Mouse (Mus musculus): ENCODE results near the gene Tex33.
A peak's percentile ranks its signal among the peaks of the same experiment; 100 is the strongest.

Gene Tex33

GRCm38 (mm10) chr15:78395478-78395962 is at the start of gene Tex33:
TSS of gene Tex33 (minus strand) at chr15:78395912.
- DNase-seq (ENCODE audit: low spot score): no peak

GRCm38 (mm10) chr15:78443857-78444256 is 48.1 kb upstream of the Tex33 start:
- no peak for DNase-seq (ENCODE audit: low spot score)

- DNase-seq (ENCODE audit: low spot score): no peak
These were observed 46.5 kb upstream of the Tex33 start for GRCm38 (mm10) chr15:78442231-78442630.

GRCm38 (mm10) chr15:78438973-78439372 is 43.3 kb upstream of the Tex33 start:
- DNase-seq (ENCODE audit: low spot score): no peak

GRCm38 (mm10) chr15:78438505-78438904 is 42.8 kb upstream of the Tex33 start:
- no peak for DNase-seq (ENCODE audit: low spot score)

- peak; percentile 74 for DNase-seq (ENCODE audit: low spot score)
These were observed 42.3 kb upstream of the Tex33 start for GRCm38 (mm10) chr15:78438018-78438394.

- peak; percentile 85 for DNase-seq (ENCODE audit: low spot score)
These were observed 41.7 kb upstream of the Tex33 start for GRCm38 (mm10) chr15:78437237-78438017.

GRCm38 (mm10) chr15:78436380-78437192 is 40.9 kb upstream of the Tex33 start:
- DNase-seq (ENCODE audit: low spot score): peak; percentile 90

- no peak for DNase-seq (ENCODE audit: low spot score)
These were observed 40.0 kb upstream of the Tex33 start for GRCm38 (mm10) chr15:78435681-78436080.

- DNase-seq (ENCODE audit: low spot score): no peak
These were observed 39.3 kb upstream of the Tex33 start for GRCm38 (mm10) chr15:78434896-78435520.

- no peak for DNase-seq (ENCODE audit: low spot score)
These were observed 35.9 kb upstream of the Tex33 start for GRCm38 (mm10) chr15:78431541-78432121.

GRCm38 (mm10) chr15:78430874-78431273 is 35.2 kb upstream of the Tex33 start:
- no peak for DNase-seq (ENCODE audit: low spot score)

- no peak for DNase-seq (ENCODE audit: low spot score)
These were observed 34.3 kb upstream of the Tex33 start for GRCm38 (mm10) chr15:78429871-78430622.

- DNase-seq (ENCODE audit: low spot score): no peak
These were observed 33.4 kb upstream of the Tex33 start for GRCm38 (mm10) chr15:78429139-78429459.

- DNase-seq (ENCODE audit: low spot score): peak; percentile 69
These were observed 32.9 kb upstream of the Tex33 start, which contains the start of gene Kctd17 for GRCm38 (mm10) chr15:78428391-78429138. TSS of gene Kctd17 (plus strand) at chr15:78428564.

- no peak for DNase-seq (ENCODE audit: low spot score)
These were observed 29.5 kb upstream of the Tex33 start for GRCm38 (mm10) chr15:78425230-78425629.

- DNase-seq (ENCODE audit: low spot score): no peak
These were observed 28.8 kb upstream of the Tex33 start for GRCm38 (mm10) chr15:78424507-78424906.

- no peak for DNase-seq (ENCODE audit: low spot score)
These were observed 26.6 kb upstream of the Tex33 start for GRCm38 (mm10) chr15:78422046-78422956.

GRCm38 (mm10) chr15:78420395-78420794 is 24.7 kb upstream of the Tex33 start:
- no peak for DNase-seq (ENCODE audit: low spot score)

GRCm38 (mm10) chr15:78416937-78417336 is 21.2 kb upstream of the Tex33 start:
- DNase-seq (ENCODE audit: low spot score): peak; percentile 80

Data from ovary, adult 18-20 months (tissue).